Mouse (Mus musculus): ENCODE measurements around the gene Zfp91. TPM values are rescaled to one million over a fixed set of nuclear protein-coding genes. Genes with fewer than 3 reads are reported as not detected.
A peak's percentile ranks its signal among the peaks of the same experiment; 100 is the strongest.

Gene Zfp91
- total and polyA plus RNA-seq, 3 experiments: 19.3 to 46.4 (median 44.8) TPM

- TF ChIP-seq MEF2A (IDR thresholded peaks at IDR 0.05; ENCODE audit: borderline replicate concordance, low read depth, low read length) (no peak), BHLHE40 (IDR thresholded peaks at IDR 0.05; ENCODE audit: low read depth, low read length) (no peak), GABPA (IDR thresholded peaks at IDR 0.05; ENCODE audit: insufficient replicate concordance, low read depth, low read length) (no peak), ZC3H11A (IDR thresholded peaks at IDR 0.05; ENCODE audit: low read depth, low read length) (no peak), ELF1 (IDR thresholded peaks at IDR 0.05; ENCODE audit: low read depth, low read length) (no peak)
- H3K4me3 ChIP-seq (replicated peaks in 1 of 3; ENCODE audit: low read depth in 2 of 3, low read length in 2 of 3, poor library complexity in 1 of 3): no peak overlapping the region
- no peak overlapping the region for H3K27ac ChIP-seq (ENCODE audit: insufficient read depth, low read depth)
- H3K9me3 ChIP-seq (replicated peaks; ENCODE audit: low read length): no peaks in the 10 kb centered on the region
- no peak for DNase-seq (ENCODE audit: extremely low read depth)
- H3K4me1 ChIP-seq (ENCODE audit: control insufficient read depth in 1 of 2, insufficient read depth in 2 of 2): peaks cover 2 to 28% of the 10 kb centered on the region in 2 experiments
- dilution Hi-C loops (cut with MboI; ENCODE audit: extremely low pct_ligation_motif_present, extremely low pct_unique_long_range_greater_than_20kb, low sequenced_read_pairs): no loop called here
- H3K36me3 ChIP-seq (replicated peaks in 1 of 2; ENCODE audit: control insufficient read depth in 1 of 2, insufficient read depth in 1 of 2, low read length in 1 of 2): peaks cover 3 to 20% of the 10 kb centered on the region in 2 experiments
- no peaks in the 10 kb centered on the region for H3K27me3 ChIP-seq (replicated peaks)
- in situ Hi-C loops (cut with MboI; ENCODE audit: low pct_ligation_motif_present, low pct_unique_long_range_greater_than_20kb, low sequenced_read_pairs): loop anchor here (10.0 kb wide), 1 partner anchor 228 kb away; no protein-coding TSS in a partner anchor
- H3K4me2 ChIP-seq (ENCODE audit: insufficient read depth, low read depth, poor library complexity, severe bottlenecking): no peak overlapping the region
- peaks cover 23% of the 10 kb centered on the region for H3K79me2 ChIP-seq (replicated peaks; ENCODE audit: control insufficient read depth, extremely low read depth, insufficient read depth, poor library complexity, severe bottlenecking)
- no peak overlapping the region for H3K9ac ChIP-seq (ENCODE audit: insufficient read depth, low read depth)
These were observed 6.9 kb upstream of the Zfp91 start for GRCm38 (mm10) chr19:12802830-12803229.

GRCm38 (mm10) chr19:12801046-12801445 is 5.1 kb upstream of the Zfp91 start:
- Histone ChIP-seq H3K36me3 (replicated peaks in 1 of 2; ENCODE audit: control insufficient read depth in 1 of 2, insufficient read depth in 1 of 2, low read length in 1 of 2) (peaks cover under 1 to 16% of the 10 kb centered on the region in 2 experiments), H3K4me1 (ENCODE audit: control insufficient read depth in 1 of 2, insufficient read depth in 2 of 2) (peaks cover 2 to 17% of the 10 kb centered on the region in 2 experiments), H3K4me2 (ENCODE audit: insufficient read depth, low read depth, poor library complexity, severe bottlenecking) (peak overlapping the region; percentile 65), H3K79me2 (replicated peaks; ENCODE audit: control insufficient read depth, extremely low read depth, insufficient read depth, poor library complexity, severe bottlenecking) (peaks cover 23% of the 10 kb centered on the region), H3K9ac (ENCODE audit: insufficient read depth, low read depth) (peak overlapping the region; percentile 64), H3K4me3 (replicated peaks in 1 of 3; ENCODE audit: low read depth in 2 of 3, low read length in 2 of 3, poor library complexity in 1 of 3) (peak overlapping the region; percentile 40 to 85 (median 54)), H3K27me3 (replicated peaks) (no peaks in the 10 kb centered on the region), H3K27ac (ENCODE audit: insufficient read depth, low read depth) (peak overlapping the region; percentile 86), H3K9me3 (replicated peaks; ENCODE audit: low read length) (no peaks in the 10 kb centered on the region)
- dilution Hi-C loops (cut with MboI; ENCODE audit: extremely low pct_ligation_motif_present, extremely low pct_unique_long_range_greater_than_20kb, low sequenced_read_pairs) (no loop called here), in situ Hi-C loops (cut with MboI; ENCODE audit: low pct_ligation_motif_present, low pct_unique_long_range_greater_than_20kb, low sequenced_read_pairs) (loop anchor here (10.0 kb wide), 1 partner anchor 226 kb away; no protein-coding TSS in a partner anchor)
- no peak for TF ChIP-seq NRF1 (IDR thresholded peaks at IDR 0.05; ENCODE audit: low read depth, low read length)
- no peak for TF ChIP-seq ELF1 (IDR thresholded peaks at IDR 0.05; ENCODE audit: low read depth, low read length)
- TF ChIP-seq KAT2A (IDR thresholded peaks at IDR 0.05; ENCODE audit: insufficient replicate concordance, low read length): no peak
- peak; percentile 90 for TF ChIP-seq ETS1 (conservative IDR thresholded peaks at IDR 0.05; ENCODE audit: low read depth, low read length)
- 0 out of 2 replicates have a peak, but pooled peaks have one; percentile 37 for TF ChIP-seq TBP (conservative IDR thresholded peaks at IDR 0.05; ENCODE audit: low read depth, low read length)
- no peak for TF ChIP-seq ZC3H11A (IDR thresholded peaks at IDR 0.05; ENCODE audit: low read depth, low read length)
- no peak for TF ChIP-seq E2F4 (IDR thresholded peaks at IDR 0.05; ENCODE audit: insufficient replicate concordance, low read depth, low read length)
- peak; percentile 49 for TF ChIP-seq JUN (IDR thresholded peaks at IDR 0.05; ENCODE audit: insufficient read depth, low read depth, low read length)
- no peak for TF ChIP-seq SMC3 (IDR thresholded peaks at IDR 0.05; ENCODE audit: low read depth, low read length)
- TF ChIP-seq TCF12 (IDR thresholded peaks at IDR 0.05; ENCODE audit: low read depth, low read length): no peak
- TF ChIP-seq PAX5 (IDR thresholded peaks at IDR 0.05; ENCODE audit: low read length): no peak
- TF ChIP-seq POLR2A (IDR thresholded peaks at IDR 0.05; ENCODE audit: low read depth, low read length): no peak
- TF ChIP-seq SIN3A (IDR thresholded peaks at IDR 0.05; ENCODE audit: low read length): no peak
- TF ChIP-seq RAD21 (IDR thresholded peaks at IDR 0.05; ENCODE audit: low read depth, low read length): no peak
- TF ChIP-seq CHD2 (IDR thresholded peaks at IDR 0.05; ENCODE audit: low read length): no peak
- TF ChIP-seq IRF4 (IDR thresholded peaks at IDR 0.05; ENCODE audit: low read depth, low read length): peak; percentile 91
- no peak for TF ChIP-seq CHD1 (IDR thresholded peaks at IDR 0.05; ENCODE audit: low read depth, low read length)
- peak; percentile 98 for TF ChIP-seq BHLHE40 (IDR thresholded peaks at IDR 0.05; ENCODE audit: low read depth, low read length)
- no peak for TF ChIP-seq MYC (IDR thresholded peaks at IDR 0.05; ENCODE audit: low read depth, low read length)
- TF ChIP-seq ZKSCAN1 (IDR thresholded peaks at IDR 0.05; ENCODE audit: borderline replicate concordance, low read depth, low read length): no peak
- no peak for TF ChIP-seq MAFK (IDR thresholded peaks at IDR 0.05; ENCODE audit: insufficient replicate concordance, low read length)
- no peak for TF ChIP-seq USF2 (conservative IDR thresholded peaks at IDR 0.05; ENCODE audit: low read depth, low read length)
- TF ChIP-seq UBTF (IDR thresholded peaks at IDR 0.05; ENCODE audit: low read depth, low read length): no peak
- TF ChIP-seq POLR2AphosphoS2 (IDR thresholded peaks at IDR 0.05; ENCODE audit: low read depth, low read length): no peak
- TF ChIP-seq EP300 (IDR thresholded peaks at IDR 0.05; ENCODE audit: low read length): peak; percentile 91
- no peak for TF ChIP-seq ZMIZ1 (IDR thresholded peaks at IDR 0.05; ENCODE audit: low read depth, low read length)
- TF ChIP-seq JUND (conservative IDR thresholded peaks at IDR 0.05; ENCODE audit: low read depth, low read length): 0 out of 2 replicates have a peak, but pooled peaks have one; percentile 41
- no peak for TF ChIP-seq ZNF384 (IDR thresholded peaks at IDR 0.05; ENCODE audit: low read depth, low read length)
- TF ChIP-seq MEF2A (IDR thresholded peaks at IDR 0.05; ENCODE audit: borderline replicate concordance, low read depth, low read length): peak; percentile 52; the same call in 1 of the 2 replicates
- peak; percentile 86 for DNase-seq (ENCODE audit: extremely low read depth)
